Mouse (Mus musculus): ENCODE results near the gene Clcn2. TPM values are rescaled to one million over a fixed set of nuclear protein-coding genes. Genes with fewer than 3 reads are reported as not detected.

The Clcn2 gene
- 17.3 and 19.3 TPM in 2 replicates for polyA plus RNA-seq (2012; rRNA removed)

DNA sequence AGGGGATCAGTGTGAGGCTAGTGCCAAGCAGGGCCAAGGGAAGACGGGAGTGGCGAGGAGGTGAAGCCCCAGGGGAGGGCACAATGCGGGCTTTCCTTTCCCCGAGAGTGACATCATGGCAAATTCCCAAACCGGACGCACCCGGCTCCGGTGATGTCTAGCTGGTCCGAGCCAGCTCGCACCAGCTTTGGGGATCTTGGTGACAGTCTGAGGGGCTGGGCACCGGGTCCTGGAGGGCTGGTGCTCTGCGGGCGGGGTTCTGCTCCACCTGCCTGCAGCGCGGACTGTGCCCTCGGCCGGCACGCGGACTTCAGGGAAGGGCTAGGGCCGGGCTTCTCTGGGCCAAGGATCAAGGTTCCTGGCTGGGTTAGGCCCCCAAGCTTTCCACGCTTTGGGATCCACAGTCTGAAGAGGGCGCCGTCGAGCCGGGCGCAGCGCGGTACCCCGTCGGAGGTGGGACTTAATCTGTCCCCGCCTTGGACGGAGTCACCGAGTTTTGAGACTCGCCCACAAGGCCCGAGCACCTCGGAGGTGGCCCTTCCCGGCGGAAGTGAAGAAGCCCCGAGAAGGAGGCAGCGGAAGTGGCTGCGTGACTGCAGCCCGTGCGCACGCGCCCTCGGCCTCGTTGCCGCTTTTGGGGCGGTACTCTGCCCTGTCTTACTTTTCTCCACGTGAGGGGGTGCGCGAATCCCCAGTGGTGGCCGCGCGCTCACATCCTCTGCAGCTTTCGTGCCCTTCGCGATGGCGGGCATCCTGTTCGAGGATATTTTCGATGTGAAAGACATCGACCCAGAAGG is at the start of gene Clcn2, which contains the start of gene Polr2h:
TSS of gene Clcn2 (minus strand) at position 566 of the 797 bp plus-strand sequence.
TSS of gene Polr2h (plus strand) at position 485 of the 797 bp plus-strand sequence.
- DNase-seq (ENCODE audit: low read depth) = peak; percentile 80

DNA sequence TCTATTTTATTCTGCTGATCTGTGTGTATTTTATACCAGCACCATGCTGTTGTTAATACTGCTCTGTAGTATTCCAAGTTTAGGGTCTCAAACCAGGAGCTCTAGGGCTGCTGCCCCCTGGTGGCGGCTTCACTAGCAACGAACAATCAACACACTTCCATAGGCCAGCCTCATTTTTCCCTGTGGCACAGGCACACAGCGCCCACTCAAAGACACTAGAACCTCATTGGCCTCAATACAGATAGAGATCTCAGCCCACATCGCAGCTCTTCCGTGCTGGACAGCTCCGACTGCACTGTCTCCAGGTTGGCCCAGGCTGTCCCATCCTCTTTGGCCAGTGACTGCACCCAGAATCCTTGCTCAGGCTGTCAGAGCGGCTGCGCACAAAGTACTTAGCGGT is 47.7 kb upstream of the Clcn2 start:
- no peak for DNase-seq (ENCODE audit: low read depth)

DNA sequence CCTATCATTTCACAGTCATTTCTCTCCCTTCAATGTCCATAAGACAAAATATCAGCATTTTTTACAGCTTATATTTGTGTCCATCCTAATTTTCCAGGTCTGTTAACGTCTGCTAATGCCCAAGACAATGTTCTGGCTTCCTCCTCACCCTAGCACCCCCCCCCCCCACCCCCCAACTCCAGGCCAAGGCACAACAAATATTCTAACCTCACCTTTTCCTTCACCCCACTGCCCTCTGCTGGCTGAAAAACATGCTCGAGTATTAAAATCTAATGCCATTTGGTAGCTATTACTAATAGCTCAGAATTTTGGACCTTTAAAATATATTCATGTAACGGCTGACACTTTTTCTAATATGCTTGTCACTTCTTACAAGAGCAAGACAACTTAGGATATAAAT is 44.1 kb upstream of the Clcn2 start:
- no peak for DNase-seq (ENCODE audit: low read depth)

DNA sequence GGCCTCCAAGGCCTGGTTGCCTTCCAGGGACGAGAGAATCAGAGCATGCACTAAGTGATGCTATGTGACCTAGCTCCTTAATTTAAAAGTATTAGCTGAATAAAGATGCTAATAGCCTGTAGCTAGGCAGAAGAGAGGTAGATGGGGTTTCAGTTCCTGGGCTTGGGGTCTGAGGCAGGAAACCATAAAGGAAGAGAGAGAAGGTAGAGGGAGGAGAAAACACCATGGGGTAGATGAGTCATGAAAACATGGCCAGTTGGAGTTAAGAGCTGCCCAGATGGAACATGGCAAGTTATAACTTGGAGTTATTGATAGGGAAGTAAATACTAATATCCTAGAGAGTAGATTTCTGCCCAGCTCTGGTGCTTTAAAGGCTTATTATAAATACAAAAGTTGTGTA is 39.8 kb upstream of the Clcn2 start:
- DNase-seq (ENCODE audit: low read depth) = no peak

DNA sequence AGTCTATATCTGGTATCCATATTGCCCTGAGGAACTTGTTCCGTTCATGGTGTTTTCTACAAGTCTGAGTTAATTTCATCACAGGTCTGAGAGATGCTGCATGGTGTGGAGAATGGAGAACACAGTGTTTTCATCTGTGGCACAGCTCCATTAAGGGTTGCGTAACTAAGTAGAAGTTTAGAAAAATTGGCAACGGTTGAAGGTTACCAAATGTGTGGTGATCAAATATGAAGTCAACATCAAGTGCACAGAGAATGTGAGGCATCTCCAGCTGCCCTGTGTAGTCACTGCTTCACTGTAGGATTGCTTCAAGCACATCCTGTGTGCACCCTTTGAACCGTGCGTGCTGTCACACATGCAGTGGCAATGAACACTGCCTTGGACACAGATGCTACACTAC is 38.5 kb upstream of the Clcn2 start:
- peak; percentile 85 for DNase-seq (ENCODE audit: low read depth)

DNA sequence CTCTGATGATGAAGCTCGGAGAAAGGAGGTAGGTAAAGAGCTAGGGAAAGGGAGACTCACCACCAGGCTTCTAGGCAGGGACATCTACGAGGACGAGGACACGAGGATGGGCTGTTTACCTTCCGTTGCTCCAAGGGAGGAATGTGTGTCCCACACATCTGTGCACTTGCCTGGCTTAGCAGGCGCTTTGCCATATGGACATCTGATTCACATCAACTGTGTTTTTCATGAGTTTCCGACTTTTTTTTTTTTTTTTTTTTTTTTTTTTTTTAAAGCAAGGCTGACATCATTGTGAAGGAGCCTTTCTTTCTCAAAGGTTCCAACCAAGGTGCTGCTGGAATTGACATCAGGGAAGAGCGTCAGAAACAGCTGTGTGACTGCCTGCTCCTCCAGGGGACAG is 33.0 kb upstream of the Clcn2 start:
- DNase-seq (ENCODE audit: low read depth) = no peak

DNA sequence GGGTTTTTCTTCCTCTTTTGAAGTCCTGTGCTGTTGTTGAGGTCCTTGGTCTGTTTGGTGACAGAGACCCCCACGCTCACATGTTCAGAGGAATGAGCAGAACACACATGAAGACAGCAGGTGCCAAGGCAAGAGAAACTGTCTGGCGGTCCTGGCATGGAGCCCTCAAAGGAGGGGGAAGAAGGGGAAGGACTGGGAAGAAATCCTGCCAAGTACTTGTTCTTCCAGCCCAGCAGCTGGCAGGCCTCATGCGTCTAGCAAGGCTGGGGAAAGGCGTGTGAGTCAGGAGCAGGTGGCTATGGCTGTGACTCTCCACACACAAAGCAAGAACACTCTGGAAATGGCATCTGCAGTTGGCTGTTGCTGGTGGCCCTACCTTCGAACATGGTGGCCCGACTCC is 29.1 kb upstream of the Clcn2 start:
- DNase-seq (ENCODE audit: low read depth) = peak; percentile 34

DNA sequence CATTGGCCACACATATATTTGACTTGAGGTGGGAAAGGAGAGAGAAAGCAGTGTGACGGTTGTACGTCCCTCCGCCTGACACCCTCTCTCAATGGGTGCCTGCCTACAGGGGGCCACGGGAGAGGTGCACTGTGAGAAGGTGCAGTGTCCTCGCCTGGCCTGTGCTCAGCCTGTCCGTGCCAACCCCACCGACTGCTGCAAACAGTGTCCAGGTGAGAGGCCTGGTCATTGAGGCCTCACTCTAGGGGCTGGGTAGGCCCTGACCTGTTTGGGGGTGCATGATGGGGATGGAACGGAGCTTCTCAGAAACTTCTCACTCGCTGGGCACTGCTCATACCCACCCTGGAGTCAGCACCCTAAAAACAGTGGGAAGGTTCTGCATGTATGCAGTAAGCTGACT is 22.3 kb upstream of the Clcn2 start:
- DNase-seq (ENCODE audit: low read depth) = no peak

DNA sequence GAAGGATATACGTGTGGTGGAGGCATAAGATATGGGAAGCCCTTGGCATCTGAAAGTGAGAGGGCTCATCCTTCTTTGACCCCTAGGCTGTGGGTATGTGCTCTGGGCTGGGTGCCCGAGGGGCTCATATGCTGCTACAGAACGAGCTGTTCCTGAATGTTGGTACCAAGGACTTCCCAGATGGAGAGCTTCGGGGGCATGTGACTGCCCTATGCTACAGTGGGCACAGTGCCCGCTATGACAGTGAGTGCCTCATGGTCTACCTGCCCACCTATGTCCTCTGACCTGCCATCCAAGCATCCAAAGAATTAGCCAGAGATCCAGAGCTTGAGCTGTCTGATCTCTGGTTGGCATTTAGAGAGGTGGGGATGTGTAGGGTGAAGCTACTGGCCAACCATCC is 19.3 kb upstream of the Clcn2 start:
- DNase-seq (ENCODE audit: low read depth) = no peak

DNA sequence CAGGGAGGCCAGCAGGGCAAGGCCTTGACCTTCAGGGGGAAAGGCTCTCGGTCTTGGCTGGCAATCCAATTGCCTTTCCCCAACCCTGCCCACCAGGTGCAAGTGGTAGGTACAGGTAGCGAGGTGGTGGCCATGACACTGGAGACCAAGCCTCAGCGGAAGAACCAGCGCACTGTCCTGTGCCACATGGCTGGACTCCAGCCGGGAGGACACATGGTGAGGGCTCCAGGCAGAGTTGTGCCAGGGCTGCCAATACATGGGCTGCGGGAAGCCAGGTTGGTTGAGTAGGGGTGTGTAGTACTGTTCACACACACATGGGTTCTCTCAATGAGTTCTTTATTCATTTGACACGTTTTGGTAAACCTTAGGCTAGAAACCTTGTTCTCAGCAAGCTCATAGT is 18.6 kb upstream of the Clcn2 start:
- DNase-seq (ENCODE audit: low read depth) = no peak

DNA sequence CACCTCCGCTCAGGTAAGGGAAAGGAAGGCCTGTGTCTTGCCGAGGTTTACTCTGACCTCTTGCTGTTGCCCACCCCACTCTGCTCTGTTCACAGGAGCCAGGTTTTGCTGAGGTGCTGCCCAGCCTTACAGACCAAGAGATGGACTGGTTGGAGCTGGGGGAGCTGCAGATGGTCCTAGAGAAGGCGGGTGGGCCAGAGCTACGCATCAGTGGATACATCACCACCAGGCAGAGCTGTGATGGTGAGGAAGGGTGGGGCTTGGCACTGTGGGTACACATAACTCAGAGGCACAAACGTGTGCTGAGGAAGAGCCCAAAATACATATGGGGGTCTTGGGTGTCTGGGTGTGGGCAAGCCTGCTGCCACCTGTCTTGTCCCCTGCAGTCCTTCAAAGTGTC is 18.1 kb upstream of the Clcn2 start:
- DNase-seq (ENCODE audit: low read depth) = no peak

DNA sequence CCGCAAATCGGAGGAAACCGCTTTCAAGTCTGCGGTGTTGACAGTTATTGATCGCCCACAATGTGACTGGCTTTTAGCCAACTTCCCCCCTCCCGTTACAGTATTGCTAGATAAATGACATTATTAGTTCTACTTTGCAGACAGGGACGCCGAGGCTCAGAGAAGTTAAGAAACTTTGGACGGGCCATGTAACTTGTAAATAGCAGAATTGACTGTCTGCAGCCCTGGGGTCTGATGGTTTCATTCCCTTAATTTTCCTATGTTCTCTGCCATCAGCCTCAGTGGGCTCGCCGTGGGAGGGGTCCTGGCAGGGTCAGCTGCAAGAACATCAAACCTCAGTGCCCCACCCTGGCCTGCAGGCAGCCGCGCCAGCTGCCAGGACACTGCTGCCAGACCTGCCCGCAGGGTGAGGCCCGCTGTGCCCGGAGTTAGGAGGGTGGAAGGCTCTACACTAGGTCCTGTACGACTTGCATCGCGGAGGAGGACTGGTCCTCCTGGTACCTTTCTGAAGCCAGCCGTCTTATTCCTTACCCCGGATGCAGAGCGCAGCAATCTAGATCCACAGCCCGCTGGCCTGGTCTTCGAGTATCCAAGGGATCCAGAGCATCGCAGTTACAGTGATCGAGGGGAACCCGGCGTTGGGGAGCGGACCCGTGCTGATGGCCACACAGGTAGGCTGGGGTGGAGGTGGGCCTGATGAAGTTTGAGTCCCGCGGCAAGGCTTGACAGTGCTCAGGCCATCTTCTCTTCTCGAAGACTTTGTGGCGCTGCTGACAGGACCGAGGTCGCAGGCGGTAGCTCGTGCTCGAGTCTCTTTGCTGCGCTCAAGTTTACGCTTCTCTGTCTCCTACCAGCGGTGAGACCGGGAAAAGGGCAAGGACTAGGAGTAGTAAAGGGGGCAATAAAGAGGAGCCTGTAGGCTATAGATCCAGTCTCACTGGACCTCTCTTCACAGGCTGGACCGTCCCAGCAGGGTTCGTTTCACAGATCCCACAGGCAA is 16.5 kb upstream of the Clcn2 start, which contains the start of gene Thpo:
TSS of gene Thpo (minus strand) at position 781 of the 1,000 bp plus-strand sequence.
- no peak for DNase-seq (ENCODE audit: low read depth)

DNA sequence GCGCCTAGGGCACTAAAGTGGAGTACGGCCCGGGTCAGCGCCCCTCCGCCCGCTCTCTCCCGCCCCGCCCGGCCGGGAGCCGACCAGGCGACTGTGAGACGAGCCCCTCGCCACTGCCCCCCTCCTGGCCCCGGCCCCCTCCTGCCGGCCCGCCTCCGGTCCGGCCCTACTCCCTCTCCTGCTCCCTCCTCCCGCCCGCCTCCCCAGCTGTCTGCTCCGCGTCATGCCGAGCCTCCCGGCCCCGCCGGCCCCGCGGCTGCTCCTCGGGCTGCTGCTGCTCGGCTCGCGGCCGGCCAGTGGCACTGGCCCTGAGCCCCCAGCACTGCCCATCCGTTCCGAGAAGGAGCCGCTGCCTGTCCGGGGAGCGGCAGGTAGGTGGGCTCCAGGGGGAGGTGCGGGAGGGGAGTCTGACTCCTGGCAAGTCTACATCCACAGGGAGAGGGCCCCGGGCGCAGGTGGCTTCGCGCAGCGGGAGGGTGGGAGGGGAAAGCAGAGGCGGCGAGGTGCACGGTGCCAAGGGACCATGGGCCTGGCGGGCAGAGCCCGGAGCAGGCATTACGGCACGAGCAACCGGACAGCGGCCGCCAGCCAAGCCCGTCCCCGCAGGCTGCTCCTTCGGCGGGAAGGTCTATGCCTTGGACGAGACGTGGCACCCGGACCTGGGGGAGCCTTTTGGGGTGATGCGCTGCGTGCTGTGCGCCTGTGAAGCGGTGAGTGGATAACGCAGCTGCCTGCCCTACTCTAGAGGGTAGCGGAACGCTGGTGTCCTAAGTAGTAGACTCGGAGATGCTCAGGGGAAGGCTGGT is 15.6 kb upstream of the Clcn2 start, which contains the start of gene Chrd:
TSS of gene Chrd (plus strand) at position 203 of the 806 bp plus-strand sequence.
- DNase-seq (ENCODE audit: low read depth) = no peak

DNA sequence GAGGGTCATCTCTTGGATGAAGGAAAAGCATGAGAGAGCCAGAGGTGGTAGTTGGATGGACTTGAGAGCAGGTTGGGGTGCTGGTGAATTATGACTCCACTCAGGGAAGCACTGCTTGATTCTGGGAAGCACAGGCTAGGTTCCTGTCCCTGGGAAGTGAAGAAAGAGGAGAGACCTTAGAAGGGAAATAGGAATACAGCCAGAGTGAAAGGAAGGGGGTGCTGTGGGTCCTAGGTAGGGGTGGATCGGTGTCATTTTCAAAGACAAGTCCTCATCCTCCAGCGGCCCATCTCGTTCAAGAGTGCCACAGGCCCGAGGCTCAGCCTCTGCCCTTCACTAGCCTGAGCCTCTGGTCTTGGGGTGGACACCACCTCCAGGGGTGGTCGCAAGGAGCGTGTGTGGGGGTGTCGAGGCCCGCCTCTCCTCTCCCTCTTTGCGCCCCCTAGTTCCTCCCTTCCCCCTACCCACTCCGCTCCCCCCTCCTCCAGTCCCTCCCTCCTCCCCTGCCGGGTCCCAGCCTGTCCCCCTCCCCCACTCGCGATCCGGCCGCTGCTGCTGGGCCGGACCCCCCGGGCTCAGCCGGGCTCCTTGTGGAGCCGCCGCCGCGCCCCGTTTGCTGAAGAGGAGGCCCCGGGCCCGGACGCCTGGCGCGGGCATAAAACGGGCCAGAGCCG is 14.8 kb upstream of the Clcn2 start:
- DNase-seq (ENCODE audit: low read depth) = no peak

DNA sequence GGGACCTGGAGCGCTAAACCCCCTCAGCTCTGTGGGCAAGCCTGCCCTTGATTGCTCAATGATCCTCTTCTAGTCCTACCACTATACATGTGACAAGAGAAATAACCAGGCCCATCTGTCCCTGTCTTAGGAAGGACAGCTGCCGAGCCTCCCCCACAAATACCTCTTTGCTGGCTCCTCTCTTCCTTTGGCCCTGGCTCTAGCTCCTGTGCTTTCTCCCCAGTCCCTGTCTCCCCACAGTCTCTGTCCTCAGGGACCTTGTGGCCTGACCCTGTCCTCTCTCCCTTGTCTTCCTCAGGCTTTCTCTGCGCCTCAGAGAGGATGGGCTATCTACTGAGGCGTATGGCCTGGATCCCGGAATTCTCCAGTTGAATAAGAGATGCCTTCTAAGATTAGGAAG is 14.1 kb upstream of the Clcn2 start:
- no peak for DNase-seq (ENCODE audit: low read depth)

DNA sequence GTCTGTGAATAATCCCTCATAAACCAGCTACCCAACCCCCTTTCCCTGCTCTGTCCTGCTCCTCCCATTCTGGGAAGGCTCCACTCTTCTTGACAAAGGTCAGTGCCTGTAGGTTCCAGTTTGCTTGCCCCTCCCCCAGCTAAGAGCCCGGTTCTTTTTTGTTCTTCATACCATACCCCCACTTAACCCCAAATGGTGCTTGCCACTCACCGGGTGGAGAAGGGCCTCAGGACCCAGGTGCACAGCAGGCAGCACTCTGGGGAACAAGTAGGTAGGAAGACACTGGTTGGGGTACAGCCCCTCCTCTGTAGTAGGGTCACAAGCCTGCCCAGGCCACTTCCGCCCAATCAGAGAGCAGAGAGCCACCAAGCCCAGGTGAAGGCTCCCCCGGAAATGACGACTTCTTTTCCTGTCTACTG is 12.8 kb upstream of the Clcn2 start:
- DNase-seq (ENCODE audit: low read depth) = no peak

DNA sequence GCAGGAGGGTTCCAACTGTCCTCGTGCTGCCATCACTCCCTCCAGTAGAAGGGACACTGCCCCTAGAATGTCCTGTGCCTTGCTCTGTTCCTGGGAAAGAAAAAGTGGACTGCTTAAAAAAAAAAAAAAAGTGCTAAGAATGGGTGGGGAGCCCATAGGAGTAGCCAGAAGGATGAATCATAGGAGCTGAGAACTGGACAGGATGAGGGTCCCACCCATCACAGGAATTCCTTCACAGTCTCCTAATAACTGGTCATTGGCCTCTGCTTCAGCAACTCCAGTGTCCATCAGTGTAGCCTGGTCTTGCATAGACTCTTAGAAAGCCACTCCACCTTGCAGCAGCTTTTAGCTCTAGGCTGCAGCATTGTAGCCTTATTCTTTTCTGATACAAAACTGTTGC is 8.8 kb upstream of the Clcn2 start:
- no peak for DNase-seq (ENCODE audit: low read depth)

DNA sequence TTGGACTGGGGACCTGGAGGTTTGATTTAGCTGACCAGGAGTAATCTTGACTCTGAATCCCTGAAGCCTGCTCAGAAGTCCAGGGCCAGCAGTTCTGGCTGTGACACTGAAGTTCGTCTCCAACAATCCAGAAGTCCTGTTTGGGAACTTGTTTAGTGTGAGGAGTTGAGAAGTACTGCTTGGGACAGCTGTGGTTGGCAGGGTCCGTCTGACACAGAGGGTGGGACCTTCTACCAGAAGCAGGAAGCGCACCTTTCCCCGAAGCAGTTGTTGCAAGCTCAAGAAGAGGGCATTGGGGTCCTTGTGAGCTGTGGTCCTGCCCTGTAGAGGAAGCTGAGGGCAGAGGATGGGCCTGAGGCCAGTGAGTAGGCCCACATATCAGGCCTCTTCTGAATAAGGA is 8.2 kb upstream of the Clcn2 start:
- no peak for DNase-seq (ENCODE audit: low read depth)

DNA sequence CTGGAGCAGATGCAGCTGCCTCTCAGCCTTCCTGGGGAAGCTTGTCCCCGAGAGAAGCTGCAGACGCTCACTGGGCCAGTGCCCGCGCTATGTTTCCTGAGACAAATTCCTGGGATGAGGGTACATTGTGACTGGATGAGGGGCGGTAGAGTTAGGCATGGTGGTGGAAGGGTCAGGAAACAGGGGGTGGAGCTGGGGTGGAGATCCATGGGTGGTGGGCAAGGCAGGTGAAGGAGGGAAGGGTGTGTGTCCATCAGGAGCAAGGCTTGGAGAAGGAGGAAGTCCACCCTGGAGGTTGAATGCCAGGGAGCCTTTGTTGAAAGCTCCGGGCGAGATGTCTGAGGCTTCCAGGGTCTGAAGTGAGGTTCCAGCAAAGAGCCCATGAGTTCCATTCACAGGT is 7.8 kb upstream of the Clcn2 start:
- no peak for DNase-seq (ENCODE audit: low read depth)

DNA sequence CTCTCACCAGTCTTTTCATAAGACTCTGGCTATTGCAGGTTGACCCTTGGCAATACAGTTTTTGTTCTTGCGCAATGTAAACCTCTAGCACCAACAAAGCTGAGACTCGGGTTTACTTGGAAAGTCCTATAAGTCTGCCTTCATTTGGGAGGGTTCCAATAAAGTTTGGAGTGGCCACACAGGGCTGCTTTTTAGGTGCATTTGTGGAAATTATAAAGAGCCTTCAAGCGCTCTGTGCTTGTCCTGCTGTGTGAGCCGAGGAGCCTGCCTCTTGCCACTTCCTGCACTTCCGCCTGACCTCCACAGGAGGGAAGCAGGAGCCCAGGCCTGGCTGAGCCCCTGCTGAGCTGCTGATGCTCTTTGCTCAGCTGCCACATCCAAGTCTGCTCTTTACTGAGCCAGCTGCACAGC is 6.8 kb upstream of the Clcn2 start:
- DNase-seq (ENCODE audit: low read depth) = no peak

DNA sequence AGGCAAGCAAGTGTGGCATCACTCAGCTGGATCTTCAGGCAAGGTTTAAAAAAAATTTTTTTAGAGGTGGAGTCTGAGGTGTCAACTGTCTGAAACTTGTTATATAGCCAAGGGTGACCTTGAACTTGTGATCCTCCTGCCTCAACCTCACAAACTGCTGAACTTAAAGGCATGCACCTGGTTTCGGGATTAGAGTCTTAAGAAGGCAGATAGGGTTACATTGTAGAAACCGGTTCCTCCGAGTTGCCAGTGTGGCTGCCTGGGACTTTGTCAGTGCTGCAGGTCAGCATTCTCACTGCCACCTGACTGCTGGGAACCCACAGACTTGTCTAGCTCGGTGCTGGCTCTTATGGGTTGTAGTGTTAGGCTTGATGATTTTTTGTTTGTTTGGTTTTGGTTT is 5.7 kb upstream of the Clcn2 start:
- no peak for DNase-seq (ENCODE audit: low read depth)
